Mouse (Mus musculus) cortical plate, adult 2 months (tissue): ENCODE results near the gene Ehd1.

Experiments
- CTCF ChIP-seq: fragments of 200-500 bp; IDR thresholded peaks from 2 replicates; pipeline ENCODE4 v1.5.1; 2011; ENCODE audit warnings: mild to moderate bottlenecking, control low read depth, low read length; ENCODE audit not compliant: insufficient read depth; ENCODE audit errors: extremely low read depth
- POLR2A ChIP-seq: fragments of 200-500 bp; IDR thresholded peaks from 2 replicates; pipeline ENCODE4 v1.6.1; 2011; ENCODE audit warnings: mild to moderate bottlenecking, low read length, control low read depth; ENCODE audit not compliant: insufficient read depth; ENCODE audit errors: extremely low read depth

GRCm38 (mm10) chr19:6310181-6310580 lies 33.7 kb downstream of the Ehd1 start:
- TF ChIP-seq CTCF: no peak
- TF ChIP-seq POLR2A: no peak
